Mouse (Mus musculus): ENCODE measurements at regions not wholly inside any gene's neighbourhood (a gene's known extent, or its start where the extent isn't known, plus 50 kb on each side); places are given as distances from the start of the nearest gene placed in this dataset.

DNA sequence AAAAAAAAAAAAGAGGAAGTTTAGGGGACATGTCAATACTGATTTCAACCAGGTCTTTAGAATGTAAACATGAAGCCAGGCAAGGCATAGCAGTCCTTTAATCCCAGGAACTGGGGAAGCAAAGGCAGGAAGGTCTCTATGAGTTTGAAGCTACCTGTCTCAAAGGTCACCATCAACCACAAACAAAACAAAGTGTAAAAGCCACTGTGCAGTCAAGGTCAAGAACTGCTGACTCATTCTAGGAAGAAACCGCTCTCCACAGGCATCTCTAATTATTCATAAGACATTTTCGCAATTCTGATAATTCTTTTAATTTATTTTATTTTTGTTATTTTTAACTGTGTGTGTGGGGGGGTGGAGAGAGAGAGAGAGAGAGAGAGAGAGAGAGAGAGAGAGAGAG, 364.0 kb downstream of the Cntnap4 start:
- no peak for ATAC-seq (replicated peaks; ENCODE audit: low read depth, poor library complexity, severe bottlenecking)

DNA sequence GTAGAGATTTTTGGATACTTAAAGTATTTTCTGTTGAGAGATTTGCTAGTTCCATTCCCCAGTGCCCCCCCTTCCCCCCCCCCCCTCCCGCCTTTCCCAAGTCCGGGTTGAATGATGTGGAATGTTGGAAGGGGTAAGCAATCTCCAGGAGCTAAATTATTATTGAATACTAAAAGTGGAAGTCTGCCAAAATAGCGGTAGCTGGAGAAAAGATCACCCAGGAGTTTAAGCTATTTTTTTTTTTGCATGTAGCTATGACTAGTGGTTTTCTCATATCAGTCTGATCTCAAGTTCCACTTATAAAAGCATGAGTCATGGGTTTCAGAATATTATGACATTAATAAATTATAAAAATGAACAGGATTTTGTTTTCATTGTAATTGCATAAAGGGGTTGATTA, 365.6 kb downstream of the Cntnap4 start:
- no peak for ATAC-seq (replicated peaks; ENCODE audit: low read depth, poor library complexity, severe bottlenecking)

DNA sequence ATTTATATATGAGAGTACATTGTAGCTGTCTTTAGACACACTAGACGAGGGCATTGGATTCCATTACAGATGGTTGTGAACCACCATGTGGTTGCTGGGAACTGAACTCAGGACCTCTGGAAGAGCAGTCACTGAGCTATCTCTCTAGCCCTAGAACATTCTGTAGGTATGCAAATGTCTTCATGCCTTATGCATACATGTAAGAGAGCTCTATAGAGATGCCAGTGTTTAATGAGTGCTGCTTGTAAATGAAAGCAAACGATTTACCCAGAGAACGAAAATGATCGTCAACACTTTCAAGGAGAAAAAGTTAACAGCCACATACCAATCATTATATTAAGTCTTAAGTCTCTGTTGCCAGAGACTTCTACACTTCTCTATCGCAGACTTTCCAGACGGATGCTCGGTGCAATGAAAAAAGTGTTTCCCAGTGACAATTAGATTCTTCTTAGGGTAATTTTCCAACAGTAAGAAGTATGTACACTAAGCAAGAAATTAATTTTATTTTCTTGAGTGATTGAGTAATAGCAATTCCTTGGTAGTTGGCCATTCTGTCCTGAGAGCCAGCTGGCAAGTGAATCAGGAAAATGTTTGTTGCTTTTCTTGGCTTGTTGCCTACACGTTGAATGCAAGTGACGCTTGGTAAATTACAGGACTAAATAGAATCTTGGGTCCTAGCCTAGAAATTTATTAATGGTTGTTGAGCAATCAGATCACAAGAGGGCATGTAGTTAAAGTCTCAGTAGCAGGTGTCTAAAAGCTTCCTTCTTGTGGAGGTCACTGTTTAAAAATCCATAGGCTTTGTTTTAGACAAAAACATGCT, 366.3 kb downstream of the Cntnap4 start:
- no peak for ATAC-seq (replicated peaks; ENCODE audit: low read depth, poor library complexity, severe bottlenecking)

DNA sequence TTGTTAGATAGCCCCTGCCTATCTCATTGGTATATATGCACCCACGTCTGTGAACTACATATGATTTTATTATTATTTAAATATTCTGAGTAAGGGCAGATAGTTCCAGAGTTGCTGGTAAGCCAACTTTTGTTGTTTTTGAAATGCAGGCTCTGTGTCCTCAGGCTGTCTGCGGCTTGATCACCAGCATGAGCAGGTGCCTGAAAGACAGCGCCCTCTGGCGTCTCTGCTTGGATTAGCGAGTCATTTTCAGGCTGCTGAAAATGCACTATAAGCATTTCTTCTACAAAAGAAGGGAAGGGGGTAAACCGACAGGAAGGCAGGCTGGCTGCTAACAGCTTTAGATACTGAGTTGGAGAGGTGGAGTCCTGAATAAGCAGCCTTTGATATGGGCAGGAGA, 402.6 kb downstream of the Cntnap4 start:
- ATAC-seq (replicated peaks; ENCODE audit: low read depth, poor library complexity, severe bottlenecking), result peak; percentile 84

DNA sequence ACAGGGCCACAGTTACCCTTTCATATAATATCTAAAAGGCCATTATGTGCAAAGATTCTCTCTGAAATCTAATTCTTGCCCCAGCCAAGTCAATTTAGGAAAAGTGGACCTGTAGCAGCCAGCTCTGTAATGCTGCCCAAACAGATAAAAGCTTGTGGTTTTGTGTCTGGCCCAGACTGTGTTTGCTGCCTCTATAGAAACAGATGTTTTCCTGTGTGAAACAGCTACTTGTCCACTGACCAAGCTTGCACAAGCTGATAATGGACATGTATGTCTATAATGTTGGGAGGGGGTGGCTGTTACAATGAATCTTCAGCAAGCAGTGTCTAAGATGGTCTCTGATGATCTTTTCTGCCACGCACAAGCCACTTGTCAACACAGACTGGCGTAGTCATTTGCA, 405.9 kb downstream of the Cntnap4 start:
- ATAC-seq (replicated peaks; ENCODE audit: low read depth, poor library complexity, severe bottlenecking), result no peak

DNA sequence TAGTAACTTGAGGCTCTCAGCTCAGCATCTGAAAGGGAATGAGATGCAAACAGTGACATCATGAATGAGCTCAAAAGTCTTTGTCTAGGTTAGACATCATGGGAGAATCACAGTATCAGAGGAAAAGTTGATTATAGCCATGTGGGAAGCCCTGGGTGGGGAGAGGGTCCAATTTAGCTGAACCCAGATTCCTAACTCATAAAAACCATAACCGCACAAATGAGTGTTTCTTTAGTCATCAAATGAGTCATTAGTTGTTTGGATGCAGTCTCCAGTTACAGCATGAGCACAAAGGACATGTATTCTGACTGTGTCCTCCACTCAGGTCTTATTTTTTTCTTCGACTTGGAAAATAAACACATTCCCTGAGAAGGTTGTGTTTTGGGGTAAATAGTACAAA, 406.5 kb downstream of the Cntnap4 start:
- no peak for ATAC-seq (replicated peaks; ENCODE audit: low read depth, poor library complexity, severe bottlenecking)

DNA sequence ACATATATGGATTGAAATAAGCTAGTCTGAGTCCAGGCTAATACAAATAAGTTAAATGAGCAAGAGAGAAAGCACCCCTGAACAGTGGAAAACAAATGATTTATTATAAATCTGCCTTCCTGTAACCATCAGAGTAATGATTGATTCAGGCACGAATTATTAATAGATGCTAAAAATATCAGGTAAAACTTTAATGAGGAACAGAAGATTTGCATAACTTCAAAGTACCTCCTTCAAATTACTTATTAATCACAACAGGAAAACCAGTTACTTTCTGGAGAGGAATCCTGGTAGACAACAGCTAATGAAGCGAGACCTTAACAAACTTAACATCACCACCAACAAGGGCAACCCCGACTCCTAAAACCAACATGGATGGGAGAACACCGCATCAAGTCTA, 423.9 kb downstream of the Cntnap4 start:
- ATAC-seq (replicated peaks; ENCODE audit: low read depth, poor library complexity, severe bottlenecking), result no peak

DNA sequence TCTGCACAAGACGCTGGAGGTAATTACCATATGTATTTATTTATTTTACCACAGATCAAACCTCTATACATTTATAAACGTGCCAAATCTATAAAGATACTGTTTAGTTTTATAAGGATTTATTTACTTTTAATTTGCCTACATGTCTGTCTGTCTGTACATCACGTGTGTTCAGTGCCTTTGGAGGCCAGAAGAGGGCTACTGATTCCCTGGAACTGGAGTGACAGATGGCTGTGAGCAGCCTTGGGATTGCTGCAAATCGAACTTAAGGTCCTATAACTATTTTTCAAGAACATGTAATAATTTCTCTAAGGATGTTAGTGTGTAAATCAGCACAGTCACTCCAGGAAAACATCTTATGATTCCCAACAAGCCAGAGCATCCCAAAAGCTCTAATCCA, 437.5 kb downstream of the Cntnap4 start:
- ATAC-seq (replicated peaks; ENCODE audit: low read depth, poor library complexity, severe bottlenecking), result no peak

DNA sequence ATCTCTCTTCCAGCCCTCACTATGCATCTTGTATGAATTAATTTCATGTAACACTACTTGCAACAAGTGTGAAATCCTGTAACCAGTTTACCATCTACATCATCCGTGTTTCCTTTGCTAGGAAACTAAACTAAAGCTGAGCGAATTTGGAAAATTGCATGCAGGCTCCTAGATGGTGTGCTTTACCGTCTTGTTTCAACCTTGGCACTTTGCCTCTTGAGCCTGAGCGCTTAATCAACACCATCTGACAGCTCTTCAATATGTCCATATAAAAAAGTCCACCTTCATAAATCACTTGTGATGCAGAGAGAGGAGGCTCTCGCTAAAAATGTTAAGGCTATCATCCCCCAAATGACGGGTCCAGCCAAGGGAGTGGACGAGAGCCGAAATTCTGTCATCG, 459.0 kb downstream of the Cntnap4 start:
- no peak for ATAC-seq (replicated peaks; ENCODE audit: low read depth, poor library complexity, severe bottlenecking)

DNA sequence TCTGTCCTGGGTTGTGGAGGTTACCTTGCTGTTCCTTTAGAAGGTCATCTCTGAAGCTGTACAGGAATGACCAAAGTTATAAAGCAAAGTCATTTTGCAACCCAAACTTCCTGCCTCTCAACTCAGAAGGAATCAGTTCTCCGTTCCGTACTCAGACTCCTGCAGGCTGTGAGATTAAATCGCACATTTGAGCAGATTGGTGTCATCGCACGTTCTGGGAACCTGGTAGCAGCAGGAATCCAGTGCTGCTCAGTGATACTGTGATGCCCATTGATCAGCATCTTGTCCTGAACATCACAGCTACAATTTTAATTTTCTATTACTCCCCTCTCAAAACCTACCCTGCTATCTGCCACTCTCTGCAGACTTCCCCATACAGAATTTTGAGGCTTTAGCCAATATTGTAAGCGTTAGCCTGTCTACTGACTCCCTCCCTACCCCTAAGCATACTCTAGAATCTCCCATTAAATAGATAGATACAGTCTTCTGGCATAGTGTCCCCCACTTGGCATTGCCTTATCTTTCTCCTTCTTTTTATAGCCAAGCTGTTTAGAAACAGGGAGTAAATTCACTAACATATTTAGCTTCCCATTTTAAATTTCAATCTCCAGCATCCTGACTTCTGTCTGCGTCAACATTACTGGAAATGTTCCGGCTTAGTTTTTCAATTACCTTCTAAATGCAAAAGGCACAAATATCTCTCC, 482.1 kb downstream of the Cntnap4 start:
- ATAC-seq (replicated peaks; ENCODE audit: low read depth, poor library complexity, severe bottlenecking), result no peak

DNA sequence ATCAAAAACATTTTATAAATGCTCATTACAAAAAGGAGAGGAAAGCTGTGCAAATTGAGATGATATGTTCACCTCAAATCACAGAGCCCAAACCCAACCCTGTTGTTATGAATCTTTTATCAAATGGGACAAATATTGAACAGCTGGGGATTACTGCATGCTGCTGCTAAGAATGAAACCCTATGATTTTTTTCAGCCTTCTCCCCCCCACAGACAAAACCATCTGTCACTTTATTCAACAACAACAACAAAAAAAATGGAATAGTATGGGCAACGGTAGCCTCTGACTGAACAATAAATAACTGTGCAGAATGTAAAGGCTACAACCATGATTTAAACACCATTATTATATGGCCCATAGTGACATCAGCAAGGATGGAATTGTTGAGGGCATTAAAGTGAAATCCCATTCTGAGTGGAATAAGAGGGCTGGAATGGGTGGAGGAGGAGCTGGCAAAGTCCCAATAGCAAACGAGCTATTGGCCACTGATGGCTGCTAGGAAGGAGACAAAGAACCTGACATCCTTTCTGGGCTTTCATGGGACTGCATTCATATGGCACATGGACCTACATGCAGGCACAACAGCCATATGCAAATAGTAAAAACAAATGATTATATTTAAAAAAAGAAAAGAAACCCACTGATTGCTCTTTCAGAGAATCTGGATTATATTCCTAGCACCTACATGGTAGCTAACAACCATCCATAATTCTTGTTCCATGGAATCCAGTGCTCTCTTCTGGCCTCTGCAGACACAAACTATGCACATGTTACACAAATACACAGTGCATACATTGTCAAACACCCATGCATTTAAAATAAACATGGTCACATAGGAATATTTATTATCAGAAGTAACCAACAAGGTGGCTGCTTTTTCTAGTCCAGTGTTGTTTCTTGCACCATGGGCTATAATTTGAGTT, 495.7 kb downstream of the Cntnap4 start:
- no peak for ATAC-seq (replicated peaks; ENCODE audit: low read depth, poor library complexity, severe bottlenecking)

DNA sequence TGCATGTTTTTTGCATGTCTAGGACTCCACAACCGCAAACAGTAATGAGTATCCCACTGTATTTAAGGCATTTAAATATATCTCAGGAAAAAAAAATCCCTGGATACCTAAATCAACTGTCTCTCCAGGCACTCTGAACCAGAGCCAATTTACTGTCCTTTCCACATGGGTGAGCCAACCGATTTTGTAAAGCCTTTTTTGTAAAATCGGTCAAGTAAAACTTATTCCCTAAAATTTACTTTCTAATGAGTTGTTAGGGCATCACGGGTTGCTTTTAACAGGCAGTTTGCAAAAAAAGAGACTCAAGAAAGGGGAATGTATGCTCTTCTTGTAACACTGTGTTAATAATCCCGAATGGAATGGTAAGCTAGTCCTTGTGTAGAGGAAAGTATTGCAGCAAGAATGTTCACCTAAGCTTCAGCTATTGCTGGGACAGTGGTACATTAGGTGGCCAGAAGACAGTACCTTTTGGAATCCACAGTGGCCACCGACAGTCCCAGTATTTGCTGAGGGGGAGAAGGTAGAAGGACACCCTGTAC, 496.4 kb downstream of the Cntnap4 start:
- ATAC-seq (replicated peaks; ENCODE audit: low read depth, poor library complexity, severe bottlenecking), result no peak

DNA sequence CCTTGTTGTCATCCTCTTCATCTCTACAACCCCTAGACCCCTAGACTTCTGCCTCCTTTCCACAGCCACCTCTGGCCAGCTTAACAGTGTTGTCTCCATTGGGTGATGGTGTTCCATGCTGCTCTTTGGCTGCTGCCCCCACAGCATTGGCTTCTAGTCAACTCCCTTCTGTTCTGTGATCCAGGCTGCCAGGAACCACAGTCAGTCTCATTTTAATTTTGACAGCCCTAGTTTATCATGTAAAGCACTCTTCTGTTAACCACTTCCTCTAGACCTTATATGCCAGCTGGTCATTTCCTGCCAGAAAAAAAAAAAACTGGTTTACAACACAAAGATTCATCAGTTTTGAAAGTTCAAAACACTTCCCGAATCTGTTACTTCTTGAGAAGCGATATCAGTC, 514.1 kb downstream of the Cntnap4 start:
- peak; percentile 69 for ATAC-seq (replicated peaks; ENCODE audit: low read depth, poor library complexity, severe bottlenecking)

DNA sequence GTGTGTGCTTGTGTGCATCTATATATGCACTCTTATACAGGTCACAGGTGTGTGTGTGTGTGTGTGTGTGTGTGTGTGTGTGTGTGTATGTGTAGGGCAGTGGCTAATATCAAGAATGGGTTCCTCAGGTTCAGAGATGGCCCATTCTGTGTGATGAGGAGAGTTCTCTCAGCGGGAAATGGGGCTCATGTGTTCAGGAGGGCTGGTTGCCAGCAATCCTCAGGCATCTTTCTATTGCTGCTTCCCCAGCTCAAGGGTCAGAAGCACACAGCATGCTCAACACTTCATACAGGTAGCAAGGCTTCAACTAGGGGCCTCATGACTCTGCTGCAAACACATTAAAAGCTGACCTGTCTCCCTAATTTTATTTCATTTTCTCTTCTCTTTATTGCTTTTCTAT, 517.7 kb downstream of the Cntnap4 start:
- no peak for ATAC-seq (replicated peaks; ENCODE audit: low read depth, poor library complexity, severe bottlenecking)

DNA sequence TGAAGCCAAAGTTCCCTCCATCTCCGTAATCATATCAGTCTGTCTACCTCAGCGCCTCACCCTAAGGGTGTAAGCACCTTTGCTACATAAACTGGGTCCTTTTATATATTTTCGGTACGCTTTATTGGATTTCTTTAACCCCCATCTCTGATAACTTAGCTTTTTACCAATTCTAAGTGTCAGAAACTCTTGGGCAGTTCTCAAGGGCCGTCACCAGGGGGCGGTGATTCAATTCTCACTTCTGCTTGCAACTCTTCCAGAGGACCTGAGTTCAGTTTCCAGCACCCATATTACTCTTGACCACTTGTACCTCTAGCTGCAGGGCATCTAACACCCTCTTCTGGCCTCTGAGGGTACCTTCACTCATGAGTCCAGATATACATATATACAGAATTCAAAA, 523.7 kb upstream of the Mon1b start:
- ATAC-seq (replicated peaks; ENCODE audit: low read depth, poor library complexity, severe bottlenecking), result no peak; the same call in 1 of the 2 replicates

DNA sequence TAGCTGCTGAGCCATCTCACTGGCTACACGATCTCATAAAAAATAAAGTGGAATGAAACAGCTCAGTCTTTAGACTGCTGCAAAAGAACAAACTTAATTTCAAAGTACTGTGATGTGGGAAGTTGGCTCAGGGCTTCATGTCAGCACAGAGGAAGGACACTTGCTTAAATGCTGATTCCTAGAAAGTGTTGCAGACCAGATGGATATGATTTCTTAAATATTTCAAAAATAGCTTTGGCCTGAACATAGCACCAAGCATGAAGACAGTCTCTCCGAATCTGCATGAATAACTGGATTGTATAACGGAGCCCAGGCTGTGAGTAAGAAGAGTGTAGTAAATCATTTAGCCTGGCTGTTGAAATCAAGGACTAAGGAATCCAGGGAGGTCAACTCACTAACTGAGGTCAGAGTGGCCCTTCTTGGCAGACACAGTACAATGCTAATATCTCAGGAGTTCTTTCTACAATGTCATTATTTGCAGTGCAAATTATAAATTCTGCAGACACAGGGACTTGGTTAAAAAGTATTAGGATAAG, 521.2 kb upstream of the Mon1b start:
- no peak for ATAC-seq (replicated peaks; ENCODE audit: low read depth, poor library complexity, severe bottlenecking)

DNA sequence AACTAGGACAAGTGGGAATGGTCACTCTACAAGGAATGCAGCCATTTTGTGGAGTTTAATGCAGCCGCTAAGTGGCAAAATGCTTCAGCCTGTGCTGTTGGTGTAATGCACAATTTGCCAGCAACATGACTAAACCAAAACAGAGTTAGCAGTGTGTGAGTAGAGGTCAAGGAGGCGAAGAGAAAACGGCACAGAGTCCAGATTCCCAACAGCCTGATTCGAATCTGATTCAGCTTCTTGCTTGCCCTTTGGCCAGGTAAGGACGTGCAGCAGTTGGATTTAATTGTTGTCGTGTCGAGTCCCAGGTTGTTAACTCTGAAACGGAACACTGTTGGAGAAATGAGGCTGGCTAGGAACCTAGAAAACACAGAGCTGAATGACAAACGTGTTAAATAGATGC, 518.1 kb upstream of the Mon1b start:
- ATAC-seq (replicated peaks; ENCODE audit: low read depth, poor library complexity, severe bottlenecking), result no peak

DNA sequence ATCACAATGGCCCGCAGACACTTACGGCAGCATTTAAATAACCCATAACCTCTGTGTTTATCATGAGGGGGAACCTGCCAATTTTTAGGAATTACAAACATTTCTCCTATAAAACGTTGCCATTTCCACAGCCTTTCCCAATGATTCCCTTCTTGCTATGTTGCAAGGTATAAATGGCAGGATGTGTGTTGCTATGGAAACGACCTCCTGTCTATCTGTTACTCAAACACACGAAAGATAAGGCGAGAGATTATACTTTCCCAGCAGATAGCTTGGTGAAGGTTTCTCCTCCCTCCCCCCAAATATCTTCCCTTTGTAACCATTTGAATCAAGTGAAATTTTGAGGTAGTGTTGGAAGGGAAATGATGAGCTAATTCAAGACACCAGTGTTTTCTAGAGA, 509.8 kb upstream of the Mon1b start:
- no peak for ATAC-seq (replicated peaks; ENCODE audit: low read depth, poor library complexity, severe bottlenecking)

DNA sequence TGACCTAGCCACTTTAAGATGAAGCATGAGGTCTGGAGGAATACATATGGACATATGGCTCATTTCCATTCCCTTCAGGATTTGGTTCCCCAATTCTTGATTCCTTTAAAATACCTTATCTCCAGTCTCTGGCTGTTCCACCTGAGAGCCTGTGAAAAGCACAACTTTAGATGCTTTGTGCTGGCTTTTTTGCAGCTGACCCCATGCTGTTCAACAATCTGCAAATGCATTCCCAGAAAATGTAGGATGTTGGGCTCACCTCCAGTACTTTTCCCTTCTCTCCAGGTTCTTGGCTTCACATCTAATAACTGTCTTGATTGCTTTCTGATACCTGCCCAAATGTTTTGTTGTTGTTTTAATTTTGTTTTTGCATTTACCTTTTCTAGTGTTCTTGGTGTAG, 498.0 kb upstream of the Mon1b start:
- no peak for ATAC-seq (replicated peaks; ENCODE audit: low read depth, poor library complexity, severe bottlenecking)

DNA sequence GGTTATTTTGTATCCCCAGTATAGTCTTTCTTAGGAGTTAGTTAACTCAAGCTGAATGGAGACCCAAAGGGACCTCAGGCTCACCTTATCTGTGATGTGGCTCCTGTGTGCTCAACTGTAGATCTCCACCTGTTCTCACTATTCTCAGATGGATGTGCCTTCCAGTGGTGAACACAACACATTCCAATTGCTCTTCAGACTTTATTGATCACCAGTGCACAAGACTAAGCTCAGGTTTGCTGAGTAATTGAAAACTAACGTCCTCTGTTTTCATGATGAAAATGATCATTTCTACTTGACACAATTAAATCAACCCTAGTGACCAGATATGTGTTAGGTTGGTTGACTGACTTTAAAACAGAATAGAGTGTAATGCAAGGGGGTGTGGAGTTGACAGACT, 495.4 kb upstream of the Mon1b start:
- no peak for ATAC-seq (replicated peaks; ENCODE audit: low read depth, poor library complexity, severe bottlenecking)

Measured in common myeloid progenitor, adult 5-6 weeks (primary cell).